Mouse (Mus musculus) heart, postnatal 25 days (tissue): ENCODE data around the gene Scfd2. TPM values are rescaled to one million over a fixed set of nuclear protein-coding genes. Genes with fewer than 3 reads are reported as not detected.

Experiments
- DNase-seq: peaks from one replicate; pipeline ENCODE4 v3.0.0; 2022; ENCODE audit warnings: low spot score
- intact Hi-C: fragments of 180-260 bp; cut with DNase I; formaldehyde crosslinking; loops from one replicate; pipeline ENCODE4 v1.15.1; 2025
- total RNA-seq, 2 experiments: library from RNA; stranded (reverse); gene quantifications; 2 replicates each; pipeline ENCODE4 v1.2.3; 2021

Gene Scfd2
- total RNA-seq, 2 experiments from 2014 or later, result 11.4 to 12.9 TPM

DNA sequence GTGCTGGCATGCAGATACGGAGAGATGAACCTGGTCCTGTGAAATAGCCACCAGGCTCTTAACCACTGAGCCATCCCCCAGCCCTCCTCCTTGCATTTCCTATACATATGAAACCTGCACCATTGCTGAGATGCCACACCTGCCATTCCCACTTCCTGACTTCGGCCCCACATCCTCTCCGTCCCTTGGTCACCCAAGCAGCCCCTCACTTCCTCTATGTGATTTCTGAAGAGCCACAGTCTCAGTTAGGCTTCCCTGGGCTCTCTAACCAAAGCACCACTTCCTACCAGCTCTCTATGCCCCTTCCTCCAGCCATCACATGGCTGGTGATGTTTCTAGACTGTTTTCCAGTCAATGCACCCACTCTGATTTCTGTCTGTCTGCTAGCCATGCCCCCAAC is 364.9 kb downstream of the Scfd2 start:
- intact Hi-C loops, result no loop called here
- no peak for DNase-seq

DNA sequence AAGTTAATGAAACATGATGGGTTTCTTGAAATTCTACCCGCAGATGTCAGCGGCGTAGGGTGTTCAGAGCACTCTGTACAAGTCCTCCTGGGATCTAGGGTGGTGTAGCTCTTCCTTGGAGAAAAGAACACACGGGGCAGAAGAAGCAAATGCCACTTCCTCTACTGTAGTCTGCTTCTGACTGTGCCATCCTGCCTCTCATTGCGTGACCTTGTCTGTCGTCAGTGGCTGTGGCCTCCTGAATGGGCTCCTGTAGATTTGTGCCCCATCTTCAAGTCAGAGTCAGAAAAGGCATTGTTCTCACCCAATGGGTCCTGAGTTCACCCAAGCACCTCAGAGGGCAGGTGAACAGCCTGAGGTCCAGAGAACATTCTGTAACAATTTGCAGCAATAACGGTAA is 367.0 kb downstream of the Scfd2 start:
- no peak for DNase-seq
- intact Hi-C loops, result no loop called here

DNA sequence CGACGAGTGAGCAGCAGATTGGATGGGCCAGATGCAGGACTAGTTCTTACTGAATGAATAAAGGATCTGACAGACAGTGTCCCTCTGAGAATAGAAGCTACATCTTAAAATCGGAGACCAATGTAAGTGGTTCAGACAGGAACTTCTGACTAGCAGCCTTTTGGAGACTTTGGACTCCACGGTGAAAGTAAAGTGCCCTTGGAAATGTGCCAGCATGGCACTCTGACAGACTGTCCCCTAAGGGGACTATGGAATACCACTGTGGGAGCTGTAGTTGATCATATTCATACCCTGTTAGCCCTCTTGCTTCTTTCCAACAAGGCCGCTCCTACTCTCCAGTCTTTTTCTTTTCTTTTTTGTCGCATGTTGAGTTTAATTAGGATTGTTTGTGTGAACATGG is 368.4 kb downstream of the Scfd2 start:
- intact Hi-C loops, result no loop called here
- no peak for DNase-seq

DNA sequence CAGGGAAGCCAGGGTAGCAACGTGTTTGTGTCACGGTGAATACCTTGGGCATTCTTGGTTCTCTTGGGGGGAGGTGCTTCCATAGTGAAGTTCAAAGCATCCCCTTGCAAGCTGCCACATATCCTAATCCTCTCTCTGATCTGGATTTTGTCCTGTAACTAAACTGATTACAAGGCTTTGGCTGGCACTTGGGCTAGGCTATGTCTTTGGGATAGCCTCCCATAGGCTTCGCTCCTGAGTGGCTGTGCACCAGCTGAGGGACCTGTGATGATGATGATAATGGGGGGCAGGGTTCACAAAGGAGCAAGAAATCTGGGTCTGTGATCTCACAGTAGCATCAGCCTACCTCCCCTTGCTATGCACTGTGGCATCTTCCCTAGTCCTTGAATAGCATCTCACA is 369.5 kb downstream of the Scfd2 start:
- no peak for DNase-seq

DNA sequence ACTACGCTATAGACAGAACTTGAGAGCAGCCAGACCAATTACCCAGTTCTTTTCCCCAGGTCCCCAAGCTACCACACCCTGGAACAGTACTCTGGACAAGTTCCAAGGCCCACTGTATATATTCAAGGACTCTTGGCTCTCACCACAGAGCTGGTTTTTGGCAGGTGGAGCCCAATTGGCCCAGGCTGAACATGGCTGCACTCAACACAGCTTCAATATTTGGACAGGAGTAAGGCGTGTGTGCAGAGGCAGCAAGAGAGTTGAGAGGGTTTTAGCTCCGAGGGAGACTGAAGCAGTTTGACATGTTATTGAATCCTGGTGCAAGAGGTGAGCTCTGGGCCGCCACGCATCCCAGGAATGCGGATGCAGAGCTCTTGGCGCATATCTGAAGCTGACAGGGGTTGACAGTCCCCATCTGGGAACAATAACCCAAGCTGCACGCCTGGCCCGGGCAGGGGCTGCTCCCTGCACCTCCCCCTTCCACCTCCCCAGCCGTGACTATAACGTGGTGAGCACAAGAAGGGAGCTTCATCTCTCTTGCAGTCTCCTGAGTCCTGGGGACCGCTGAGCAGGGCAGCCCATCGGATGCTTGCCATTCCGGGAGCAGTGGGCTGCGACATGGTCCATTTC is 370.1 kb downstream of the Scfd2 start:
- DNase-seq, result no peak

More for the DNA sequence above, 369.5 kb downstream of the Scfd2 start:
- intact Hi-C loops, result no loop called here

DNA sequence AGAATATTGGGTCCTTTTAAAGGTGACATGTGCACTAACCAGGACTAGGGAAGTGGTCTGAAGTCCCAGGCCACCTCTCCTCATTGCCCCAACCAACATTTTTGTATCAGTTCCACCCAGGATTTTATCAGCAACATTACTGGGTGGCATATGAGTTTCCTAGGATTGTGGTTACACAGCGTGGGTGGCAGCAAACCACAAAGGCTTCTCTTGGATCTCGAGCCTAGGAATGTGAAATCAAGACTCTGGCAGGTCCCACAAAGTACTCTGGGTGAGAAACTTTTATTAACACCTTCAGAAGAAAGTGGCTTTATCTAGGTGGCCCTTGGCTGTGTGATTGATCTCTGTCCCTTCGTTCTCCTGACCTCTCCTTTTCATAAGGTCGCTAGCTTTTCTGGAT is 371.2 kb downstream of the Scfd2 start:
- intact Hi-C loops, result no loop called here
- DNase-seq, result no peak

More for the DNA sequence above, 370.1 kb downstream of the Scfd2 start:
- intact Hi-C loops, result no loop called here

- DNase-seq, result no peak
- intact Hi-C loops, result no loop called here
Measured at GRCm38 (mm10) chr5:74159906-74160305, 371.7 kb downstream of the Scfd2 start.

DNA sequence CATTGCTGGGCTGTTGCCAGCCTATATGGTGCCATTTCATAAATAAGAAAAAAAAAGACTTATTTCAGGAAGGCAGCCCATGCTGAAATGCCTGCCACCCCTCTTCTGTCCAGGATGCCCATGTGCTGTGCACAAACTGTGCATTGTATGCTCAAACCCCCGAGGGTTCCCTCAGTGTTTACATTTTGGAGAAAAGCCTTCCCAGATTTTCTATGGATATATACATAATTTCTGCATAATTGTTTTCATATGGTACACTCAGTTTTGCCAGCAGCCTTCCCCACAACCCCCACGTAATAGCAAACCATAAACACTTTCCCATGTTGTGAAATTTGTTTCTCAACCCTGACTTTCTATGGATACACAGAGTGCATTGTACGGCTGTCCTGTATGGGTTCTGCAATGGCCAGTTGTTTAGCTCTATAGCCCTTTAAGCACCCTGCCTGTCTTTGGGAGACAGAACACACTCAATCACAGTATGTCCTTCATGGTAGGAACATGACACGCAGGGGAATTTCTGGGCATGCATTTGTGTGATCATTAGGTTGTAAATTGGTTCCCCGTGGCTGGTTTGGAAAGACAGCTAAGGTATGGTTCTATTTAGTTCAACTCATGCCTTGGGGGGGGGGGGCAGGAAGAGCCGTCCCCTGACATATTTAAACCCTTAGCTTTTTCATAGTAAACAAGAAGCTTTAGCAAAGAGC is 372.5 kb downstream of the Scfd2 start:
- no peak for DNase-seq
- intact Hi-C loops, result no loop called here

DNA sequence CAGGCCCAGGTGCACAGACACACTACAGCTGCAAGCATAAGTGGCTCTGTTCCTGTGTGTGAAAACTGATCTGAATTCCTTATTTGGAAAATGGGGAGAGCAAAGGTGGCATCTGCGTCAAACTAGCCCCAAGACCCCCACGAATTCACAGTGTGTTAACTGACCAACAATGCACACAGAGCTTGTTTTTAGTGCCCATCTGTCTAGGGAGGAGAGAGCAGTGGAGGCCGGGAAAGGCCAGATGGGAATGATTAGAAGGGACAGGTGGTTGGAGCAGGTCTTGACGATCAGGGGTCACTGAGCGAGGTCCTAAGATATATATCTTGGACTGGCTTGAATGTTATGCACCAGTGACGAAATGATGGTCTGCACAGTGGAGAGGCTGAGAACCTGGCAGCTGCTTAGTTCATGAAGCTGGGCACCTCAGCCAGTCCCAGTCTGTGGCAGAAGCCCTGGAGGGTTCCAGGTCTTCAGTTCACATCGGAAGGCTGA is 375.7 kb downstream of the Scfd2 start:
- DNase-seq, result no peak
- intact Hi-C loops, result no loop called here

Other genes starting within 250 kb of the Scfd2 start
- 10 to 100 TPM; 24.4 to 29.4 TPM for gene Fip1l1, start 3.7 kb upstream of the Scfd2 start, total RNA-seq
- 1 to 10 TPM; 6.7 to 9.5 TPM for gene Lnx1, start 171.2 kb upstream of the Scfd2 start, total RNA-seq